ENCODE assay signal across 8 mouse cellular contexts in the genomic region with DNA sequence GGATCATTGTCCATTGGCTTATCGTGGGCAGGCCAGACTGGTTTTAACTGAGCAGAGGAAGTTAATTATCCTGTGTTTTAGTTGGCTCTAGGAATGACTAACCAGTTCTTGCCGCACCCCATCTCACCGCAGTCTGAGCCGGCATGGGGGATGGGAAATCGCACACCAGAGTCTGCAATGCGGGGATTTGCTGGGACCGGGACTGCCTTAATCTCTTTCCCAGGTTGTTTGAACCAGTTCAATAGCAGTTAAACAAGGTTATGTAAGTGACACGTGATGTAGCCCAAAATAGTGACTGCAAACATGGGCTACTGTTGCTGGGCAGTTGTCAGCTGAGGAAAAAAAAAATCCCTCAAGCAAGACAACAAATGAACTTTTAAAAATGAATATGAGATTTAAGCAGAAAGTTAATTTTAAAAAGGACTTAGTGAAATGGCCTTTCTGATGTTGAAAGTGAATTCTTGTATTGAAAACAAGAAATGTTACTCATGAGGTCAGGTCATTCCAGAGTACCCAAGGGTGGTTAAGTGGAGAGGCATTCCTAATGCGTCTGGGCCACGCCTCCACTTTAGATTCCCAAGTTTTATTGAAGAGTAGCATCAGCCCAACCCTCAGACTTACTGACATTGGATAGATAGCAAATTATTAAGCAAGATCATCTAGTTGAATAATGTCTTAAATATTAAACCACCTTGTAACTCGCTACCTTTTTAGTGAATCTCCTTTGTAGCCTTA.
DNase-seq lines count a peak whose midpoint lies in the region; ATAC-seq and TF ChIP-seq lines count a peak whose summit lies in the region.

No protein-coding gene starts in this region.

- no peaks in the 10 kb centered on the region for H3K36me3 ChIP-seq in lung, embryonic 14.5 days (ENCODE audit: insufficient read depth)
- H3K36me3 ChIP-seq in stomach, embryonic 16.5 days (ENCODE audit: control insufficient read depth, insufficient read depth, low read length), result no peaks in the 10 kb centered on the region
- H3K36me3 ChIP-seq in hindbrain, embryonic 14.5 days (replicated peaks; ENCODE audit: control insufficient read depth, insufficient read depth), result no peaks in the 10 kb centered on the region

- TF ChIP-seq CTCF in lung, embryonic 14.5 days (IDR thresholded peaks at IDR 0.05; ENCODE audit: low read depth), result no peak

- DNase-seq in frontal cortex, postnatal 36 days (ENCODE audit: low spot score in 2 of 2), result peak; percentile 19 to 43
- no peak for DNase-seq in frontal cortex, postnatal 10 days (ENCODE audit: low spot score in 2 of 2)
- peak; percentile 34 for DNase-seq in cerebellum, adult 9-11 months
- DNase-seq in heart, adult 9 months (ENCODE audit: low spot score in 2 of 2), result peak; percentile 88 to 93
- DNase-seq in kidney, postnatal 10 days, result peak; percentile 81
- DNase-seq in lung, embryonic 14.5 days, result peak; percentile 40
- DNase-seq in hindbrain, embryonic 14.5 days (ENCODE audit: low spot score), result no peak

- no peaks in the 10 kb centered on the region for H3K27me3 ChIP-seq in lung, embryonic 14.5 days (ENCODE audit: insufficient read depth, low read length)
- no peaks in the 10 kb centered on the region for H3K27me3 ChIP-seq in stomach, embryonic 16.5 days (ENCODE audit: control insufficient read depth, insufficient read depth, low read length)
- no peaks in the 10 kb centered on the region for H3K27me3 ChIP-seq in hindbrain, embryonic 14.5 days (ENCODE audit: control insufficient read depth, insufficient read depth, low read length)

- 38% methylated on average over 11 of the region's 11 CpGs for WGBS in lung, embryonic 14.5 days
- 31% methylated on average over 11 of the region's 11 CpGs for whole genome bisulfite sequencing in stomach, embryonic 16.5 days
- WGBS in hindbrain, embryonic 14.5 days, result 52% methylated on average over 11 of the region's 11 CpGs

- H3K9ac ChIP-seq in lung, embryonic 14.5 days, result no peak overlapping the region
- H3K9ac ChIP-seq in stomach, embryonic 16.5 days (ENCODE audit: low read length), result no peak overlapping the region
- H3K9ac ChIP-seq in hindbrain, embryonic 14.5 days, result no peak overlapping the region

- peak; percentile 75; the same call in 1 of the 2 replicates for ATAC-seq in lung, embryonic 14.5 days (ENCODE audit: insufficient read depth)
- peak; percentile 92 for ATAC-seq in stomach, embryonic 16.5 days (ENCODE audit: insufficient read depth, low FRiP score)
- ATAC-seq in hindbrain, embryonic 14.5 days (ENCODE audit: low FRiP score), result no peak

- H3K27ac ChIP-seq in lung, embryonic 14.5 days (ENCODE audit: low read depth), result no peak overlapping the region
- no peak overlapping the region; the same call in 1 of the 2 replicates for H3K27ac ChIP-seq in stomach, embryonic 16.5 days (ENCODE audit: low read length)
- H3K27ac ChIP-seq in hindbrain, embryonic 14.5 days, result no peak overlapping the region

- no peak overlapping the region for H3K4me2 ChIP-seq in lung, embryonic 14.5 days
- no peak overlapping the region for H3K4me2 ChIP-seq in stomach, embryonic 16.5 days (ENCODE audit: low read depth, low read length)
- H3K4me2 ChIP-seq in hindbrain, embryonic 14.5 days (replicated peaks), result no peak overlapping the region

- no peak overlapping the region for H3K4me3 ChIP-seq in lung, embryonic 14.5 days (ENCODE audit: low read depth, low read length)
- no peak overlapping the region for H3K4me3 ChIP-seq in stomach, embryonic 16.5 days (replicated peaks; ENCODE audit: low read length)
- H3K4me3 ChIP-seq in hindbrain, embryonic 14.5 days (replicated peaks; ENCODE audit: low read length), result no peak overlapping the region

- H3K9me3 ChIP-seq in lung, embryonic 14.5 days (ENCODE audit: low read depth, low read length), result peaks cover 4% of the 10 kb centered on the region; the same call in 1 of the 2 replicates
- H3K9me3 ChIP-seq in stomach, embryonic 16.5 days (replicated peaks; ENCODE audit: control insufficient read depth, low read length), result no peaks in the 10 kb centered on the region
- H3K9me3 ChIP-seq in hindbrain, embryonic 14.5 days (ENCODE audit: control insufficient read depth, low read length), result 0 out of 2 replicates have a peak, but pooled peaks cover 4% of the 10 kb centered on the region

- no peaks in the 10 kb centered on the region for H3K4me1 ChIP-seq in lung, embryonic 14.5 days (ENCODE audit: insufficient read depth)
- H3K4me1 ChIP-seq in stomach, embryonic 16.5 days (ENCODE audit: control insufficient read depth, insufficient read depth, low read length), result no peaks in the 10 kb centered on the region
- H3K4me1 ChIP-seq in hindbrain, embryonic 14.5 days (replicated peaks; ENCODE audit: control insufficient read depth, insufficient read depth, low read length), result no peaks in the 10 kb centered on the region

Comparison
In these comparisons a context has a peak if more than half of its experiments do, and no peak if none do; other contexts are left out.
1. DNase-seq: peak in frontal cortex, postnatal 36 days (2 of 2), cerebellum, adult 9-11 months (single experiment), heart, adult 9 months (2 of 2), kidney, postnatal 10 days (single experiment) and lung, embryonic 14.5 days (single experiment); none in frontal cortex, postnatal 10 days (0 of 2) and hindbrain, embryonic 14.5 days (single experiment).